Mouse (Mus musculus) G1E (cell line): ENCODE results near the gene Ccdc191.

Experiments
- CTCF ChIP-seq: IDR thresholded peaks from 2 replicates; pipeline ENCODE4 v1.5.1; 2012; ENCODE audit warnings: low read depth, low read length, inconsistent platforms, mixed read lengths
- GATA1 ChIP-seq: IDR thresholded peaks from 2 replicates; pipeline ENCODE4 v1.6.1; 2012; ENCODE audit warnings: borderline replicate concordance, low read length, inconsistent platforms, mixed read lengths
- GATA2 ChIP-seq: IDR thresholded peaks from 2 replicates; pipeline ENCODE4 v1.6.1; 2012; ENCODE audit warnings: low read depth, low read length, inconsistent platforms, borderline replicate concordance
- POLR2AphosphoS5 ChIP-seq: IDR thresholded peaks from 2 replicates; pipeline ENCODE4 v1.6.1; 2012; ENCODE audit warnings: low read depth, low read length, inconsistent platforms; ENCODE audit not compliant: insufficient replicate concordance
- TAL1 ChIP-seq: conservative IDR thresholded peaks from 2 replicates; pipeline ENCODE4 v1.6.1; 2012; ENCODE audit warnings: low read depth, low read length, inconsistent platforms, mixed read lengths

- TF ChIP-seq CTCF: no peak
- no peak for TF ChIP-seq TAL1
- no peak for TF ChIP-seq GATA1
- no peak for TF ChIP-seq GATA2
- no peak for TF ChIP-seq POLR2AphosphoS5
These were observed 109.5 kb downstream of the Ccdc191 start for GRCm38 (mm10) chr16:43999111-43999510.
